Mouse (Mus musculus): ENCODE measurements around the gene Clec2h. TPM values are rescaled to one million over a fixed set of nuclear protein-coding genes. Genes with fewer than 3 reads are reported as not detected.

The Clec2h gene
- polyA plus RNA-seq, 1 experiment from 2014 or later, result not detected

DNA sequence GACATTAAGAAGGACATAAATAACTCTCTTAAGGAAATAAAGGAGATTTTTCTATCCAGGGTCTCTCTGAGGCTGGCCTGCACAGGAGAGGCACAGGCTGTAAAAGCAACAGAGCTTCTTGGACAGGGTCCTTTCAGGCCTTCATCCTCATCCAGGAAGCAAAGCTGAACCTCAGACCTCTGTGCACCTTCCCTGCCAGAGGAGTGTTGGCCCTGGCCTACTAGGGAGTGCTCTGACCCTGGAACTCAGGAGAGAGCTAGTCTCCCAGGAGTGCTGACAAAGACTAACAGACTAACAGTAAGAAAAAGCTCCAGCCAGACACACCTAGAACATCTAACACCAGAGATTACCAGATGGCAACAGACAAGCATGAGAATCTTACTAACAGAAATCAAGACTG, 17.4 kb downstream of the Clec2h start:
- Histone ChIP-seq H3K9ac (no peak overlapping the region), H3K4me2 (replicated peaks) (no peak overlapping the region), H3K27ac (no peak overlapping the region), H3K27me3 (ENCODE audit: control insufficient read depth, insufficient read depth, low read length) (no peaks in the 10 kb centered on the region), H3K9me3 (ENCODE audit: control insufficient read depth, low read length) (no peaks in the 10 kb centered on the region), H3K4me3 (replicated peaks; ENCODE audit: low read length) (no peak overlapping the region), H3K4me1 (replicated peaks; ENCODE audit: control insufficient read depth, insufficient read depth, low read length) (no peaks in the 10 kb centered on the region), H3K36me3 (replicated peaks; ENCODE audit: control insufficient read depth, insufficient read depth) (no peaks in the 10 kb centered on the region)
- DNase-seq (ENCODE audit: low spot score), result no peak
- ATAC-seq (ENCODE audit: low FRiP score), result no peak

GRCm38 (mm10) chr6:128701691-128702090, 39.5 kb downstream of the Clec2h start:
- Histone ChIP-seq H3K4me2 (replicated peaks) (no peak overlapping the region), H3K27ac (no peak overlapping the region), H3K36me3 (replicated peaks; ENCODE audit: control insufficient read depth, insufficient read depth) (no peaks in the 10 kb centered on the region), H3K4me3 (replicated peaks; ENCODE audit: low read length) (no peak overlapping the region), H3K27me3 (ENCODE audit: control insufficient read depth, insufficient read depth, low read length) (no peaks in the 10 kb centered on the region), H3K9me3 (ENCODE audit: control insufficient read depth, low read length) (no peaks in the 10 kb centered on the region), H3K9ac (no peak overlapping the region), H3K4me1 (replicated peaks; ENCODE audit: control insufficient read depth, insufficient read depth, low read length) (no peaks in the 10 kb centered on the region)
- WGBS, result 94% methylated on average over 3 of the region's 3 CpGs
- DNase-seq (ENCODE audit: low spot score), result no peak
- ATAC-seq (ENCODE audit: low FRiP score), result no peak

DNA sequence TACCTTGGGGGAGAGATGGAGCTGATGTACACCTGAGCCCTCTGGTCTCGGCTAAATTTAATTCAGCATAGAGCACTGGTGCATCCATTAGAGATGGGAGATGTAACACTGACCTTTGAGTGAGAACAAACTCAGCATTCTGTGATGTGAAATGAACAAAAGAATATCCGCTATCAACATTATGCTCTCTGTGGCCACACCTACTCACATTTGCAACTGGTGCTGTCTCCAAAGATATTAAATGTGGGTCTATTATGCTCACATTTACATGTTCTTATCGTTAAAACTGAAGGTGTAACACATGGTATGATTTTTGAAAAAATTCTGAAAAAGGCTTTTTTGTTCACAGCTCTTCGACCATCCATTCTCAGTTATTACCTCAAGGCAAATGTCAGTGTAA, 60.8 kb downstream of the Clec2h start, which contains the start of gene Klrb1:
Gene Klrb1 (minus strand): TSS at position 101 of the 400 bp plus-strand sequence.
- H3K4me1 ChIP-seq (replicated peaks; ENCODE audit: control insufficient read depth, insufficient read depth, low read length), result no peaks in the 10 kb centered on the region
- no peaks in the 10 kb centered on the region for H3K36me3 ChIP-seq (replicated peaks; ENCODE audit: control insufficient read depth, insufficient read depth)
- DNase-seq (ENCODE audit: low spot score), result no peak
- no peak within 1 kb of the TSS for H3K9ac ChIP-seq
- WGBS, result 83% methylated on average over 4 of the region's 4 CpGs
- no peak within 1 kb of the TSS for H3K27ac ChIP-seq
- no peaks in the 10 kb centered on the region for H3K9me3 ChIP-seq (ENCODE audit: control insufficient read depth, low read length)
- ATAC-seq (ENCODE audit: low FRiP score), result no peak
- no peaks in the 10 kb centered on the region for H3K27me3 ChIP-seq (ENCODE audit: control insufficient read depth, insufficient read depth, low read length)
- no peak within 1 kb of the TSS for H3K4me2 ChIP-seq (replicated peaks)
- no peak within 1 kb of the TSS for H3K4me3 ChIP-seq (replicated peaks; ENCODE audit: low read length)

Other genes with a start within 250 kb of the Clec2h start
- 36.0 and 39.4 TPM in 2 replicates for gene Itfg2, start 237.5 kb upstream of the Clec2h start, polyA plus RNA-seq (2014; fragmentation: Nextera tagmentation; extraction: Ambion mirVana)
- gene Fkbp4, start 223.7 kb upstream of the Clec2h start, polyA plus RNA-seq (2014; fragmentation: Nextera tagmentation; extraction: Ambion mirVana), result 293 and 307 TPM in 2 replicates
- 0.13 and 0.70 TPM in 2 replicates for gene Pzp, start 135.7 kb upstream of the Clec2h start, polyA plus RNA-seq (2014; fragmentation: Nextera tagmentation; extraction: Ambion mirVana)
- gene A2ml1, start 80.8 kb upstream of the Clec2h start, polyA plus RNA-seq (2014; fragmentation: Nextera tagmentation; extraction: Ambion mirVana), result 1.3 and 2.3 TPM in 2 replicates
- not detected in 2 replicates for gene Klrb1a, start 38.9 kb upstream of the Clec2h start, polyA plus RNA-seq (2014; fragmentation: Nextera tagmentation; extraction: Ambion mirVana)
- gene Klrb1, start 60.7 kb downstream of the Clec2h start, polyA plus RNA-seq (2014; fragmentation: Nextera tagmentation; extraction: Ambion mirVana), result 0.51 and 0.78 TPM in 2 replicates
- gene Klrb1c, start 126.8 kb downstream of the Clec2h start, polyA plus RNA-seq (2014; fragmentation: Nextera tagmentation; extraction: Ambion mirVana), result 0.23 TPM in 1 of 2 replicates, not detected in the other
- gene Gm44511, start 163.9 kb downstream of the Clec2h start, polyA plus RNA-seq (2014; fragmentation: Nextera tagmentation; extraction: Ambion mirVana), result not detected in 2 replicates
- gene Klrb1b, start 163.9 kb downstream of the Clec2h start, polyA plus RNA-seq (2014; fragmentation: Nextera tagmentation; extraction: Ambion mirVana), result not detected in 2 replicates
- not detected in 2 replicates for gene Clec2i, start 225.2 kb downstream of the Clec2h start, polyA plus RNA-seq (2014; fragmentation: Nextera tagmentation; extraction: Ambion mirVana)
- gene BC035044, start 228.7 kb downstream of the Clec2h start, polyA plus RNA-seq (2014; fragmentation: Nextera tagmentation; extraction: Ambion mirVana), result 0.52 TPM in 2 replicates

Data from hindbrain, embryonic 14.5 days (tissue).